Mouse (Mus musculus): ENCODE data around the gene Arl5a. TPM values are rescaled to one million over a fixed set of nuclear protein-coding genes. Genes with fewer than 3 reads are reported as not detected.

Gene Arl5a
- total and polyA plus RNA-seq, 3 experiments, result 12.7 to 36.8 (median 14.4) TPM

GRCm38 (mm10) chr2:52448916-52449315 lies 24.2 kb upstream of the Arl5a start:
- H3K9me3 ChIP-seq (replicated peaks; ENCODE audit: insufficient read depth, low read length), result no peaks in the 10 kb centered on the region
- H3K27me3 ChIP-seq (ENCODE audit: control insufficient read depth in 1 of 2, insufficient read depth in 2 of 2, low read length in 2 of 2), result peaks cover 0 to 2% of the 10 kb centered on the region in 2 experiments; a peak in 2 of 4 replicates
- H3K9ac ChIP-seq (ENCODE audit: control insufficient read depth, low read depth, low read length, poor library complexity, severe bottlenecking), result no peak overlapping the region
- H3K4me3 ChIP-seq (ENCODE audit: control insufficient read depth in 1 of 2, insufficient read depth in 1 of 2, low read depth in 2 of 2, low read length in 2 of 2), result no peak overlapping the region
- H3K79me2 ChIP-seq (ENCODE audit: control insufficient read depth, insufficient read depth, low read length, poor library complexity), result no peaks in the 10 kb centered on the region
- TF ChIP-seq ZNF384 (IDR thresholded peaks at IDR 0.05; ENCODE audit: low read depth, low read length) (no peak), RAD21 (IDR thresholded peaks at IDR 0.05; ENCODE audit: low read depth, low read length) (no peak), ZKSCAN1 (IDR thresholded peaks at IDR 0.05; ENCODE audit: low read depth, low read length) (no peak), RCOR1 (IDR thresholded peaks at IDR 0.05; ENCODE audit: low read depth, low read length) (no peak), MEF2A (IDR thresholded peaks at IDR 0.05; ENCODE audit: extremely low read depth, insufficient replicate concordance, low read depth, low read length, poor library complexity, severe bottlenecking) (no peak), MAZ (IDR thresholded peaks at IDR 0.05; ENCODE audit: low read depth, low read length) (no peak), TCF12 (IDR thresholded peaks at IDR 0.05; ENCODE audit: low read depth, low read length) (no peak), POLR2AphosphoS2 (IDR thresholded peaks at IDR 0.05; ENCODE audit: low read length) (no peak), CHD2 (IDR thresholded peaks at IDR 0.05; ENCODE audit: low read length) (no peak), KAT2A (conservative IDR thresholded peaks at IDR 0.05; ENCODE audit: low read depth, low read length) (no peak), ETS1 (IDR thresholded peaks at IDR 0.05; ENCODE audit: low read depth, low read length) (no peak), GATA1 (IDR thresholded peaks at IDR 0.05; ENCODE audit: low read depth, low read length) (no peak), CHD1 (IDR thresholded peaks at IDR 0.05; ENCODE audit: low read depth, low read length) (no peak), POLR2AphosphoS5 (IDR thresholded peaks at IDR 0.05; ENCODE audit: borderline replicate concordance, low read depth, low read length) (no peak), ZC3H11A (IDR thresholded peaks at IDR 0.05; ENCODE audit: low read depth, low read length) (no peak), HCFC1 (IDR thresholded peaks at IDR 0.05; ENCODE audit: low read depth, low read length) (no peak)
- no peak for DNase-seq (ENCODE audit: low read depth, low spot score)
- H3K27ac ChIP-seq (ENCODE audit: control insufficient read depth, low read depth, low read length), result no peak overlapping the region
- H3K36me3 ChIP-seq (ENCODE audit: control insufficient read depth in 1 of 2, insufficient read depth in 2 of 2, low read length in 2 of 2), result no peaks in the 10 kb centered on the region
- no peaks in the 10 kb centered on the region for H3K4me1 ChIP-seq (ENCODE audit: control insufficient read depth in 1 of 2, insufficient read depth in 2 of 2, low read length in 2 of 2)

DNA sequence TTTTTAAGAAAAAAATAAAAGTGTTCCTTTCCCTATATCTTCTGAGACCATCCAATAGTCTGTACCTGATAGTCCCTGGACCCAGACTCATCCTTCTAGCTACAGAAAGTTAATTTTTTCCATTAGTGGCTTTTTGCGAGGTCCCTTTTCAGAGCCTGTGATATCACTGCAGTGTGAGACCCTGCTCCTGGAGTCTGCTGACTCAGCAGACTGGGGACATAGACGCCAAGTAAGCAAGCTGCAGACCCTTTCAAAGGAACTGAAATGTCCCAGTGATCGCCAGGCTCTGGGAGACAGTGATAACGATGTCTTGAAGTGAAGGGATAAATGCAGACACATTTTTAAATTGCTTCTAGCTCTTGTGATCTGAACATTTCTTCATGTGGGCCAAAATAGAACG lies 21.9 kb upstream of the Arl5a start:
- no peak overlapping the region for H3K4me3 ChIP-seq (ENCODE audit: control insufficient read depth in 1 of 2, insufficient read depth in 1 of 2, low read depth in 2 of 2, low read length in 2 of 2)
- no peaks in the 10 kb centered on the region for H3K9me3 ChIP-seq (replicated peaks; ENCODE audit: insufficient read depth, low read length)
- no peak for TF ChIP-seq UBTF (IDR thresholded peaks at IDR 0.05; ENCODE audit: borderline replicate concordance, insufficient read depth, low read depth, low read length)
- 0 out of 2 replicates have a peak, but pooled peaks have one; percentile 37 for TF ChIP-seq MAFK (IDR thresholded peaks at IDR 0.05; ENCODE audit: borderline replicate concordance, low read depth, low read length)
- no peak for TF ChIP-seq RCOR1 (IDR thresholded peaks at IDR 0.05; ENCODE audit: low read depth, low read length)
- H3K27me3 ChIP-seq (ENCODE audit: control insufficient read depth in 1 of 2, insufficient read depth in 2 of 2, low read length in 2 of 2), result peaks cover 0 to 2% of the 10 kb centered on the region in 2 experiments; a peak in 2 of 4 replicates
- H3K27ac ChIP-seq (ENCODE audit: control insufficient read depth, low read depth, low read length), result no peak overlapping the region
- H3K9ac ChIP-seq (ENCODE audit: control insufficient read depth, low read depth, low read length, poor library complexity, severe bottlenecking), result no peak overlapping the region
- no peak for DNase-seq (ENCODE audit: low read depth, low spot score)
- H3K36me3 ChIP-seq (ENCODE audit: control insufficient read depth in 1 of 2, insufficient read depth in 2 of 2, low read length in 2 of 2), result no peaks in the 10 kb centered on the region
- H3K79me2 ChIP-seq (ENCODE audit: control insufficient read depth, insufficient read depth, low read length, poor library complexity), result no peaks in the 10 kb centered on the region
- no peaks in the 10 kb centered on the region for H3K4me1 ChIP-seq (ENCODE audit: control insufficient read depth in 1 of 2, insufficient read depth in 2 of 2, low read length in 2 of 2)

Measured in MEL (cell line).